Mouse (Mus musculus): Measurements from ENCODE around the gene B430306N03Rik.

B430306N03Rik gene

GRCm38 (mm10) chr17:48315905-48316579, at the start of gene B430306N03Rik:
B430306N03Rik (plus strand) TSS chr17:48316141.
- DNase-seq, result peak in 1 of 2 experiments; percentile 32

GRCm38 (mm10) chr17:48266610-48267304, 49.2 kb upstream of the B430306N03Rik start:
- DNase-seq, result no peak

GRCm38 (mm10) chr17:48267591-48267990, 48.4 kb upstream of the B430306N03Rik start:
- DNase-seq, result no peak

GRCm38 (mm10) chr17:48268276-48268675, 47.7 kb upstream of the B430306N03Rik start:
- no peak for DNase-seq

- no peak for DNase-seq
Observed at GRCm38 (mm10) chr17:48269833-48270232, 46.1 kb upstream of the B430306N03Rik start.

GRCm38 (mm10) chr17:48272158-48272557, 43.8 kb upstream of the B430306N03Rik start:
- no peak for DNase-seq

- no peak for DNase-seq
Observed at GRCm38 (mm10) chr17:48272598-48272997, 43.3 kb upstream of the B430306N03Rik start.

GRCm38 (mm10) chr17:48274098-48274497, 41.8 kb upstream of the B430306N03Rik start:
- DNase-seq, result no peak

GRCm38 (mm10) chr17:48274885-48275284, 41.1 kb upstream of the B430306N03Rik start:
- peak; percentile 68 to 90 for DNase-seq

- DNase-seq, result no peak
Observed at GRCm38 (mm10) chr17:48275736-48276135, 40.2 kb upstream of the B430306N03Rik start.

- DNase-seq, result no peak
Observed at GRCm38 (mm10) chr17:48278381-48278780, 37.6 kb upstream of the B430306N03Rik start.

- no peak for DNase-seq
Observed at GRCm38 (mm10) chr17:48279002-48279401, 36.9 kb upstream of the B430306N03Rik start.

- DNase-seq, result no peak
Observed at GRCm38 (mm10) chr17:48280943-48281738, 34.8 kb upstream of the B430306N03Rik start.

GRCm38 (mm10) chr17:48281739-48282085, 34.2 kb upstream of the B430306N03Rik start:
- no peak for DNase-seq

GRCm38 (mm10) chr17:48286765-48287164, 29.2 kb upstream of the B430306N03Rik start:
- no peak for DNase-seq

- DNase-seq, result peak in 1 of 2 experiments; percentile 36
Observed at GRCm38 (mm10) chr17:48287276-48287675, 28.7 kb upstream of the B430306N03Rik start.

- DNase-seq, result peak in 1 of 2 experiments; percentile 7
Observed at GRCm38 (mm10) chr17:48293500-48294194, 22.3 kb upstream of the B430306N03Rik start.

GRCm38 (mm10) chr17:48299203-48299602, 16.7 kb upstream of the B430306N03Rik start, which contains the start of gene Treml2:
Treml2 (plus strand) TSS chr17:48299498.
- no peak for DNase-seq

GRCm38 (mm10) chr17:48299756-48300155, 16.2 kb upstream of the B430306N03Rik start:
- no peak for DNase-seq

GRCm38 (mm10) chr17:48300199-48300598, 15.7 kb upstream of the B430306N03Rik start:
- DNase-seq, result no peak

GRCm38 (mm10) chr17:48300861-48301260, 15.1 kb upstream of the B430306N03Rik start:
- no peak for DNase-seq

- no peak for DNase-seq
Observed at GRCm38 (mm10) chr17:48301792-48302191, 14.1 kb upstream of the B430306N03Rik start.

- peak in 1 of 2 experiments; percentile 5 for DNase-seq
Observed at GRCm38 (mm10) chr17:48312124-48312523, 3.8 kb upstream of the B430306N03Rik start.

Data from kidney, postnatal 25 days (tissue).